In the genomic region with DNA sequence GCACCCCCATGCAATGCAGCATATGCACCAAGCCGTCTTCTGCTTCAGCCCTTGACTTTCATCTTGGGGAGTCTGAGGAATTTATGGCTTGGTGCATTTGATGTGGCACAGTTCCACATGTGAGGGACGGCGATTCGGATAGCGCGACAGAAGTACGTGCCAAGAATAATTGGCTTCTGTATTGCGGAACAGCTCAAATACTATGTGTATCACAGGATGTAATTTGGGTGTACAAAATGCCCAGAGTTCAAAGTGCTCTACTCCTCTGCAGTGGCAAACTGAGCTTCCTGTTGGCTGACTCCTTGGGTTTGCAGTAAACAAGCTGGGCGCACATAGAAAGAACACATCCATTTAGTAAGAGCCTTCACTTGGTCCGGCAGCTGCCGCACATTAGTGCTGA, we compare ENCODE assay signal across 8 mouse cellular contexts.
DNase-seq lines count a peak whose midpoint lies in the region; ATAC-seq lines count a peak whose summit lies in the region.

No protein-coding gene starts in this region.

- no peak for ATAC-seq in granulocyte monocyte progenitor cell, adult 5-6 weeks (replicated peaks; ENCODE audit: poor library complexity, severe bottlenecking)

- DNase-seq in heart, postnatal 4 days = peak; percentile 23
- DNase-seq in heart, postnatal 36 days = no peak
- peak; percentile 65 to 70 for DNase-seq in CD8-positive naive resting alpha-beta T cell, adult 2 months (ENCODE audit: low read depth in 2 of 2, low spot score in 2 of 2)
- DNase-seq in forelimb bud, embryonic 11.5 days (ENCODE audit: low read depth, low spot score) = peak; percentile 53
- DNase-seq in lung, postnatal 4 days = peak; percentile 36 to 48
- no peak for DNase-seq in ovary, postnatal 36 days (ENCODE audit: low spot score)
- DNase-seq in frontal cortex, postnatal 25 days (ENCODE audit: low spot score in 2 of 2) = no peak

- intact Hi-C loops in heart, postnatal 36 days (cut with DNase I) = no loop called here

Comparison
In these comparisons a context has a peak if more than half of its experiments do, and no peak if none do; other contexts are left out.
1. DNase-seq: peak in heart, postnatal 4 days (single experiment), CD8-positive naive resting alpha-beta T cell, adult 2 months (2 of 2), forelimb bud, embryonic 11.5 days (single experiment) and lung, postnatal 4 days (2 of 2); none in heart, postnatal 36 days (0 of 2), ovary, postnatal 36 days (single experiment) and frontal cortex, postnatal 25 days (0 of 2).